Mouse (Mus musculus) myocyte (in vitro differentiated cells): ENCODE results near the gene C2cd2l.

ENCODE experiments used
- E2F4 ChIP-seq: IDR thresholded peaks from one replicate; pipeline ENCODE4 v1.6.1; 2011; ENCODE audit warnings: mild to moderate bottlenecking, control low read depth, moderate library complexity; ENCODE audit not compliant: insufficient read depth
- MAX ChIP-seq: IDR thresholded peaks from one replicate; pipeline ENCODE4 v1.6.1; 2011; ENCODE audit warnings: low read depth, mild to moderate bottlenecking, control low read depth
- POLR2A ChIP-seq: IDR thresholded peaks from one replicate; pipeline ENCODE4 v1.6.1; 2011; ENCODE audit warnings: low read depth, mild to moderate bottlenecking, control low read depth, moderate library complexity; ENCODE audit not compliant: insufficient read length
- SRF ChIP-seq: IDR thresholded peaks from one replicate; pipeline ENCODE4 v1.6.1; 2011; ENCODE audit warnings: low read depth; ENCODE audit not compliant: control insufficient read depth, insufficient read length

DNA sequence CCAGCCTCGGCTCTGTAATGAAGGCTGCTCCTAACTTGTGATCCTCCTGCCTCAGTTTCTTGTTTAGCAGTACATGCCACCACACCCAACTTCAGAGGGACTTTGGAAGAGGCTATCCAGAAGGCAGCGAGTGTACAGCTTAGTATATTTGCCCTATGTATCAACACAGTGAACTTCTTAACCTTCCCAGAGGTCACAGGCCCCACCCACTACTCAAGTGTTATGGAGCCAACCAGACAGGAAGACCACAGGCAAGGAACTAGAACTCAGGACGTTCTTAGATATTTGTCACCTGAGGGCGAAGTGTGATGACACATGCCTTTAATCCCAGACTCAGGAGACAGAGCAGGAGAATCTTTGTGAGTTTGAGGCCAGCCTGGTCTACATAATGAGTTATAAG, 27.5 kb upstream of the C2cd2l start:
- no peak for TF ChIP-seq POLR2A
- no peak for TF ChIP-seq E2F4
- TF ChIP-seq MAX, result no peak
- no peak for TF ChIP-seq SRF
